Mouse (Mus musculus) monocyte, adult 59 days (primary cell): ENCODE data around the gene Mfsd11. TPM values are rescaled to one million over a fixed set of nuclear protein-coding genes. Genes with fewer than 3 reads are reported as not detected.

ENCODE experiments used
- total RNA-seq, 2 experiments: library from RNA; stranded (reverse); gene quantifications; one replicate each; pipeline ENCODE4 v1.2.4; 2023

The Mfsd11 gene
- 10 to 100 TPM; 24.3 to 26.4 TPM for total RNA-seq

GRCm38 (mm10) chr11:116852291-116852890 is at the start of gene Mfsd11:
Gene Mfsd11 (plus strand): TSS chr11:116852440.

GRCm38 (mm10) chr11:116827534-116828165 is 24.6 kb upstream of the Mfsd11 start, which contains the start of gene Mxra7:
Gene Mxra7 (minus strand): TSS chr11:116828046.

GRCm38 (mm10) chr11:116843261-116844233 is 8.7 kb upstream of the Mfsd11 start, which contains the start of the genes Mettl23 and Jmjd6:
Gene Mettl23 (plus strand): TSS chr11:116843278.
Gene Jmjd6 (minus strand): TSS chr11:116843449.

DNA sequence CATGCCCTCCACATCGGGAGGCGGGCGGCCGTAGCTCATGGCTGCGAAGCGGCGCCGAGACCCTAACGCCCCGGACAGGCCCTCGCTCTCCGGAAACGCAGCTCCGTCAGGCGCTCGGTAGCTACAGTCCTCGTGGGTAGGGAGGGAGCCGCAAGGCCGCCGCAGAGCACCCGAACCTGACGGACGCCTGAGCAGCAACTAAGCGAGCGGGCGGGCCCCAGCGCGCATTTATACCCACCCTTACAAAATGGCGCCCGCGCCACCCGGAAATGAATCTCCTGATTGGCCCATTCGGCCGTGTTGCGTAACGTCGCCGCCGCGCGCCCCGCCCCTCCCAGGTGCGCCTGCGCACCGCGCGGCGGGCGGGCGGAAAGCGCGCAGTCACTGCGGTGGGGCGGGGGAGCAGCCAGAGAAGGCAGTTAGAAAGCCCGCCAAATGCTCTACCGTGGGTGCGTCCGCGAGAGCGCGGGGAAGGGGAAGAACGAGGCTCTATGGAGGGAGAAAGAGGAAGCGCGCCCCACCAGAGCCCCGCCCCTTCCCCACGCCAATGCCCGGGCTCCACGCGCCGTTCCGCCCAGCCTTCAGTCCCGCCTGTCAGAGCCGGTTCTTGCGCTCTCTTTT is 761 bp downstream of the Mfsd11 start, which contains the start of gene Srsf2:
Gene Srsf2, minus strand, starts transcription at position 204 of the 621 bp plus-strand sequence.

GRCm38 (mm10) chr11:116918323-116919185 is 66.3 kb downstream of the Mfsd11 start, which contains the start of gene Mgat5b:
Gene Mgat5b (plus strand): TSS chr11:116918863.

Other genes with a start within 250 kb of the Mfsd11 start
- gene Rhbdf2, start 225.4 kb upstream of the Mfsd11 start, total RNA-seq: 10 to 100 TPM; 96.1 to 97.1 TPM
- not detected for gene Prcd, start 198.9 kb upstream of the Mfsd11 start, total RNA-seq
- under 1 TPM in 1 of 2 experiments, not detected in 1; 0.43 TPM for gene Cygb, start 198.1 kb upstream of the Mfsd11 start, total RNA-seq
- gene St6galnac1, start 76.9 kb upstream of the Mfsd11 start, total RNA-seq: not detected
- 1 to 10 TPM; 2.8 to 4.0 TPM for gene Mxra7, start 24.4 kb upstream of the Mfsd11 start, total RNA-seq
- gene Mettl23, start 9.2 kb upstream of the Mfsd11 start, total RNA-seq: 10 to 100 TPM; 18.6 to 24.5 TPM
- 10 to 100 TPM; 61.0 to 64.1 TPM for gene Jmjd6, start 9.0 kb upstream of the Mfsd11 start, total RNA-seq
- gene Srsf2, start 654 bp downstream of the Mfsd11 start, total RNA-seq: 100 to 1,000 TPM; 292 to 293 TPM
- gene Mgat5b, start 66.4 kb downstream of the Mfsd11 start, total RNA-seq: not detected